Mouse (Mus musculus): ENCODE data around the gene Pde5a. TPM values are rescaled to one million over a fixed set of nuclear protein-coding genes. Genes with fewer than 3 reads are reported as not detected.

Gene Pde5a
- polyA plus RNA-seq, 1 experiment from 2014 or later: 3.2 TPM

GRCm38 (mm10) chr3:122814531-122814930, 85.8 kb downstream of the Pde5a start:
- H3K9me3 ChIP-seq (ENCODE audit: control insufficient read depth, low read length): no peaks in the 10 kb centered on the region
- H3K36me3 ChIP-seq (ENCODE audit: control insufficient read depth, insufficient read depth, low read length): no peaks in the 10 kb centered on the region
- no peaks in the 10 kb centered on the region for H3K4me1 ChIP-seq (ENCODE audit: control insufficient read depth, insufficient read depth, low read length)
- ATAC-seq (ENCODE audit: insufficient read depth, low FRiP score, low TSS enrichment) (no peak), DNase-seq (ENCODE audit: low spot score) (no peak)
- H3K27me3 ChIP-seq (ENCODE audit: control insufficient read depth, insufficient read depth, low read length): no peaks in the 10 kb centered on the region
- no peak overlapping the region for H3K9ac ChIP-seq (ENCODE audit: low read length)
- H3K4me3 ChIP-seq (ENCODE audit: low read depth, low read length): no peak overlapping the region
- 82% methylated on average over 4 of the region's 4 CpGs for whole genome bisulfite sequencing
- no peak overlapping the region for H3K27ac ChIP-seq (ENCODE audit: low read depth, low read length)
- H3K4me2 ChIP-seq (ENCODE audit: low read depth): no peak overlapping the region

- ATAC-seq (ENCODE audit: insufficient read depth, low FRiP score, low TSS enrichment): no peak
- no peak overlapping the region for H3K27ac ChIP-seq (ENCODE audit: low read depth, low read length)
- H3K4me2 ChIP-seq (ENCODE audit: low read depth): no peak overlapping the region
- 87% methylated on average over 5 of the region's 5 CpGs for WGBS
- H3K36me3 ChIP-seq (ENCODE audit: control insufficient read depth, insufficient read depth, low read length): no peaks in the 10 kb centered on the region
- H3K4me1 ChIP-seq (ENCODE audit: control insufficient read depth, insufficient read depth, low read length): no peaks in the 10 kb centered on the region
- no peaks in the 10 kb centered on the region for H3K9me3 ChIP-seq (ENCODE audit: control insufficient read depth, low read length)
- H3K27me3 ChIP-seq (ENCODE audit: control insufficient read depth, insufficient read depth, low read length): no peaks in the 10 kb centered on the region
- no peak for DNase-seq (ENCODE audit: low spot score)
- no peak overlapping the region for H3K9ac ChIP-seq (ENCODE audit: low read length)
- H3K4me3 ChIP-seq (ENCODE audit: low read depth, low read length): no peak overlapping the region
These were observed 89.5 kb downstream of the Pde5a start for GRCm38 (mm10) chr3:122818282-122818681.

- H3K4me3 ChIP-seq (ENCODE audit: low read depth, low read length): no peak overlapping the region
- no peaks in the 10 kb centered on the region for H3K27me3 ChIP-seq (ENCODE audit: control insufficient read depth, insufficient read depth, low read length)
- H3K4me2 ChIP-seq (ENCODE audit: low read depth): no peak overlapping the region
- ATAC-seq (ENCODE audit: insufficient read depth, low FRiP score, low TSS enrichment): no peak
- no peak overlapping the region for H3K9ac ChIP-seq (ENCODE audit: low read length)
- H3K9me3 ChIP-seq (ENCODE audit: control insufficient read depth, low read length): no peaks in the 10 kb centered on the region
- DNase-seq (ENCODE audit: low spot score): no peak
- no peaks in the 10 kb centered on the region for H3K36me3 ChIP-seq (ENCODE audit: control insufficient read depth, insufficient read depth, low read length)
- 53% methylated on average over 4 of the region's 4 CpGs for WGBS
- no peak overlapping the region for H3K27ac ChIP-seq (ENCODE audit: low read depth, low read length)
- no peaks in the 10 kb centered on the region for H3K4me1 ChIP-seq (ENCODE audit: control insufficient read depth, insufficient read depth, low read length)
These were observed 92.0 kb downstream of the Pde5a start for GRCm38 (mm10) chr3:122820700-122821099.

- WGBS: 88% methylated on average over 11 of the region's 11 CpGs
- no peaks in the 10 kb centered on the region for H3K36me3 ChIP-seq (ENCODE audit: control insufficient read depth, insufficient read depth, low read length)
- ATAC-seq (ENCODE audit: insufficient read depth, low FRiP score, low TSS enrichment) (no peak), DNase-seq (ENCODE audit: low spot score) (no peak)
- no peaks in the 10 kb centered on the region for H3K9me3 ChIP-seq (ENCODE audit: control insufficient read depth, low read length)
- no peak overlapping the region for H3K9ac ChIP-seq (ENCODE audit: low read length)
- H3K4me1 ChIP-seq (ENCODE audit: control insufficient read depth, insufficient read depth, low read length): no peaks in the 10 kb centered on the region
- no peak overlapping the region for H3K4me2 ChIP-seq (ENCODE audit: low read depth)
- no peak overlapping the region for H3K27ac ChIP-seq (ENCODE audit: low read depth, low read length)
- no peaks in the 10 kb centered on the region for H3K27me3 ChIP-seq (ENCODE audit: control insufficient read depth, insufficient read depth, low read length)
- H3K4me3 ChIP-seq (ENCODE audit: low read depth, low read length): no peak overlapping the region
These were observed 99.7 kb downstream of the Pde5a start for GRCm38 (mm10) chr3:122828270-122829058.

GRCm38 (mm10) chr3:122834519-122834918, 105.8 kb downstream of the Pde5a start:
- H3K4me2 ChIP-seq (ENCODE audit: low read depth): no peak overlapping the region
- ATAC-seq (ENCODE audit: insufficient read depth, low FRiP score, low TSS enrichment): no peak
- H3K27me3 ChIP-seq (ENCODE audit: control insufficient read depth, insufficient read depth, low read length): no peaks in the 10 kb centered on the region
- H3K4me3 ChIP-seq (ENCODE audit: low read depth, low read length): no peak overlapping the region
- no peaks in the 10 kb centered on the region for H3K9me3 ChIP-seq (ENCODE audit: control insufficient read depth, low read length)
- no peak overlapping the region for H3K27ac ChIP-seq (ENCODE audit: low read depth, low read length)
- DNase-seq (ENCODE audit: low spot score): no peak
- H3K4me1 ChIP-seq (ENCODE audit: control insufficient read depth, insufficient read depth, low read length): no peaks in the 10 kb centered on the region
- H3K36me3 ChIP-seq (ENCODE audit: control insufficient read depth, insufficient read depth, low read length): no peaks in the 10 kb centered on the region
- WGBS: 65% methylated on average over 5 of the region's 5 CpGs
- no peak overlapping the region for H3K9ac ChIP-seq (ENCODE audit: low read length)

- no peaks in the 10 kb centered on the region for H3K9me3 ChIP-seq (ENCODE audit: control insufficient read depth, low read length)
- no peaks in the 10 kb centered on the region for H3K4me1 ChIP-seq (ENCODE audit: control insufficient read depth, insufficient read depth, low read length)
- no peak for ATAC-seq (ENCODE audit: insufficient read depth, low FRiP score, low TSS enrichment)
- no peak overlapping the region for H3K4me3 ChIP-seq (ENCODE audit: low read depth, low read length)
- no peak overlapping the region for H3K27ac ChIP-seq (ENCODE audit: low read depth, low read length)
- no peak overlapping the region for H3K9ac ChIP-seq (ENCODE audit: low read length)
- no peaks in the 10 kb centered on the region for H3K27me3 ChIP-seq (ENCODE audit: control insufficient read depth, insufficient read depth, low read length)
- H3K36me3 ChIP-seq (ENCODE audit: control insufficient read depth, insufficient read depth, low read length): no peaks in the 10 kb centered on the region
- no peak overlapping the region for H3K4me2 ChIP-seq (ENCODE audit: low read depth)
- WGBS: 87% methylated on average over 8 of the region's 8 CpGs
- no peak for DNase-seq (ENCODE audit: low spot score)
These were observed 106.5 kb downstream of the Pde5a start for GRCm38 (mm10) chr3:122835097-122835850.

GRCm38 (mm10) chr3:122837639-122838038, 108.9 kb downstream of the Pde5a start:
- 86% methylated on average over 2 of the region's 2 CpGs for WGBS

GRCm38 (mm10) chr3:122848410-122849034, 119.8 kb downstream of the Pde5a start:
- ATAC-seq (ENCODE audit: insufficient read depth, low FRiP score, low TSS enrichment) (no peak), DNase-seq (ENCODE audit: low spot score) (no peak)
- H3K4me3 ChIP-seq (ENCODE audit: low read depth, low read length): no peak overlapping the region
- no peak overlapping the region for H3K4me2 ChIP-seq (ENCODE audit: low read depth)
- no peak overlapping the region for H3K9ac ChIP-seq (ENCODE audit: low read length)
- no peak overlapping the region for H3K27ac ChIP-seq (ENCODE audit: low read depth, low read length)
- WGBS: 83% methylated on average over 5 of the region's 5 CpGs
- no peaks in the 10 kb centered on the region for H3K27me3 ChIP-seq (ENCODE audit: control insufficient read depth, insufficient read depth, low read length)
- no peaks in the 10 kb centered on the region for H3K4me1 ChIP-seq (ENCODE audit: control insufficient read depth, insufficient read depth, low read length)
- H3K36me3 ChIP-seq (ENCODE audit: control insufficient read depth, insufficient read depth, low read length): no peaks in the 10 kb centered on the region
- H3K9me3 ChIP-seq (ENCODE audit: control insufficient read depth, low read length): no peaks in the 10 kb centered on the region

More at GRCm38 (mm10) chr3:122837639-122838038, 108.9 kb downstream of the Pde5a start:
- Histone ChIP-seq H3K27me3 (ENCODE audit: control insufficient read depth, insufficient read depth, low read length) (no peaks in the 10 kb centered on the region), H3K4me1 (ENCODE audit: control insufficient read depth, insufficient read depth, low read length) (no peaks in the 10 kb centered on the region), H3K4me2 (ENCODE audit: low read depth) (no peak overlapping the region), H3K9me3 (ENCODE audit: control insufficient read depth, low read length) (no peaks in the 10 kb centered on the region), H3K36me3 (ENCODE audit: control insufficient read depth, insufficient read depth, low read length) (no peaks in the 10 kb centered on the region), H3K4me3 (ENCODE audit: low read depth, low read length) (no peak overlapping the region), H3K27ac (ENCODE audit: low read depth, low read length) (no peak overlapping the region), H3K9ac (ENCODE audit: low read length) (no peak overlapping the region)
- DNase-seq (ENCODE audit: low spot score) (no peak), ATAC-seq (ENCODE audit: insufficient read depth, low FRiP score, low TSS enrichment) (no peak)
